Mouse (Mus musculus) kidney, postnatal 0 days (tissue): ENCODE data around the gene Col16a1. TPM values are rescaled to one million over a fixed set of nuclear protein-coding genes. Genes with fewer than 3 reads are reported as not detected.
A peak's percentile ranks its signal among the peaks of the same experiment; 100 is the strongest.

Source experiments
- ATAC-seq: fragments of 200-750 bp; cut with Nextera tagmentation; replicated peaks from 2 replicates; pipeline ENCODE4 v1.8.0; 2017; ENCODE audit warnings: low read depth, moderate number of reproducible peaks, moderate TSS enrichment, moderate library complexity; ENCODE audit not compliant: low FRiP score
- DNase-seq: peaks from one replicate; pipeline ENCODE4 v3.0.0-alpha.2; 2016; ENCODE audit warnings: low spot score
- H3K27ac ChIP-seq: fragments of 300-500 bp; sonication (generic); 2 replicates; pipeline ENCODE4 v1.5.1; 2014; ENCODE audit warnings: mild to moderate bottlenecking
- H3K27me3 ChIP-seq: fragments of 300-500 bp; sonication (generic); 2 replicates; pipeline ENCODE4 v1.6.1; 2014; ENCODE audit warnings: low read length, mixed read lengths; ENCODE audit not compliant: insufficient read depth
- H3K36me3 ChIP-seq: fragments of 300-500 bp; sonication (generic); 2 replicates; pipeline ENCODE4 v1.6.1; 2014; ENCODE audit warnings: low read length, mixed read lengths; ENCODE audit not compliant: insufficient read depth
- H3K4me1 ChIP-seq: fragments of 300-500 bp; sonication (generic); replicated peaks from 2 replicates; pipeline ENCODE4 v1.6.1; 2014; ENCODE audit warnings: antibody characterized with exemption, low read length, mixed read lengths; ENCODE audit not compliant: insufficient read depth
- H3K4me2 ChIP-seq: fragments of 300-500 bp; sonication (generic); 2 replicates; pipeline ENCODE4 v1.6.1; 2014; ENCODE audit warnings: mild to moderate bottlenecking, low read length, moderate library complexity, mixed read lengths
- H3K4me3 ChIP-seq: fragments of 300-500 bp; sonication (generic); replicated peaks from 2 replicates; pipeline ENCODE4 v1.5.1; 2014; ENCODE audit warnings: low read depth, low read length
- H3K9ac ChIP-seq: fragments of 300-500 bp; sonication (generic); 2 replicates; pipeline ENCODE4 v1.6.1; 2014; ENCODE audit warnings: low read depth, low read length
- H3K9me3 ChIP-seq: fragments of 300-500 bp; sonication (generic); replicated peaks from 2 replicates; pipeline ENCODE4 v1.6.1; 2016; ENCODE audit warnings: low read length, inconsistent platforms, mixed read lengths
- CTCF ChIP-seq: IDR thresholded peaks from 2 replicates; pipeline ENCODE4 v1.5.1; 2016; ENCODE audit warnings: antibody characterized with exemption, low read depth, mild to moderate bottlenecking, moderate library complexity
- WGBS: fragments of 180-500 bp; shearing (Covaris S2); extraction: QIAGEN DNeasy Blood & Tissue Kit; methylation state at CpG from one replicate; pipeline ENCODE4 v1.1.7; 2014; 5-methylcytosine and 5-hydroxymethylcytosine counted together
- polyA plus RNA-seq: library from polyadenylated mRNA; unstranded; fragments of >200 nt; fragmentation: Nextera tagmentation; extraction: Ambion mirVana; gene quantifications from 2 replicates; pipeline ENCODE4 v1.2.1, GENCODE M21; 2015

Gene Col16a1
- polyA plus RNA-seq, 1 experiment from 2014 or later: 38.6 TPM

- WGBS: 66% methylated on average over 8 of the region's 8 CpGs
- no peak for DNase-seq
- H3K27me3 ChIP-seq: no peaks in the 10 kb centered on the region
- no peaks in the 10 kb centered on the region; the same call in 1 of the 2 replicates for H3K4me1 ChIP-seq
- H3K9me3 ChIP-seq: no peaks in the 10 kb centered on the region
- H3K27ac ChIP-seq: no peak overlapping the region
- no peak for ATAC-seq
- no peak overlapping the region for H3K4me2 ChIP-seq
- no peak overlapping the region for H3K9ac ChIP-seq
- peaks cover 5% of the 10 kb centered on the region; the same call in 1 of the 2 replicates for H3K36me3 ChIP-seq
- no peak for TF ChIP-seq CTCF
- no peak overlapping the region for H3K4me3 ChIP-seq
These were observed 29.2 kb downstream of the Col16a1 start for GRCm38 (mm10) chr4:130076856-130077255.

GRCm38 (mm10) chr4:130078816-130079485 is 31.3 kb downstream of the Col16a1 start:
- no peak for DNase-seq
- no peak overlapping the region for H3K27ac ChIP-seq
- no peak overlapping the region for H3K4me3 ChIP-seq
- TF ChIP-seq CTCF: no peak
- H3K9me3 ChIP-seq: no peaks in the 10 kb centered on the region
- H3K4me1 ChIP-seq: no peaks in the 10 kb centered on the region; the same call in 1 of the 2 replicates
- no peak for ATAC-seq
- H3K9ac ChIP-seq: peak overlapping the region; percentile 23; the same call in 1 of the 2 replicates
- WGBS: 54% methylated on average over 17 of the region's 17 CpGs
- H3K4me2 ChIP-seq: no peak overlapping the region
- peaks cover 5% of the 10 kb centered on the region; the same call in 1 of the 2 replicates for H3K36me3 ChIP-seq
- no peaks in the 10 kb centered on the region for H3K27me3 ChIP-seq

- Histone ChIP-seq H3K36me3 (peaks cover 5% of the 10 kb centered on the region; the same call in 1 of the 2 replicates), H3K27ac (no peak overlapping the region), H3K9me3 (no peaks in the 10 kb centered on the region), H3K27me3 (no peaks in the 10 kb centered on the region), H3K9ac (no peak overlapping the region), H3K4me2 (no peak overlapping the region), H3K4me3 (no peak overlapping the region), H3K4me1 (no peaks in the 10 kb centered on the region; the same call in 1 of the 2 replicates)
- no peak for DNase-seq
- WGBS: 83% methylated on average over 3 of the region's 3 CpGs
- no peak for TF ChIP-seq CTCF
- ATAC-seq: no peak
These were observed 31.9 kb downstream of the Col16a1 start for GRCm38 (mm10) chr4:130079521-130079920.

- H3K36me3 ChIP-seq: peaks cover 5% of the 10 kb centered on the region; the same call in 1 of the 2 replicates
- no peak overlapping the region for H3K9ac ChIP-seq
- H3K27me3 ChIP-seq: no peaks in the 10 kb centered on the region
- no peaks in the 10 kb centered on the region for H3K4me1 ChIP-seq
- DNase-seq (no peak), ATAC-seq (no peak)
- no peak overlapping the region for H3K4me2 ChIP-seq
- H3K27ac ChIP-seq: no peak overlapping the region
- 61% methylated on average over 19 of the region's 19 CpGs for WGBS
- H3K9me3 ChIP-seq: no peaks in the 10 kb centered on the region
- no peak for TF ChIP-seq CTCF
- no peak overlapping the region for H3K4me3 ChIP-seq
These were observed 33.9 kb downstream of the Col16a1 start for GRCm38 (mm10) chr4:130081345-130082190.

GRCm38 (mm10) chr4:130082211-130082610 is 34.6 kb downstream of the Col16a1 start:
- WGBS: 43% methylated on average over 9 of the region's 9 CpGs
- no peaks in the 10 kb centered on the region for H3K4me1 ChIP-seq
- H3K27ac ChIP-seq: no peak overlapping the region
- no peak overlapping the region for H3K4me2 ChIP-seq
- no peak overlapping the region for H3K9ac ChIP-seq
- H3K4me3 ChIP-seq: no peak overlapping the region
- no peak for DNase-seq
- peaks cover 5% of the 10 kb centered on the region; the same call in 1 of the 2 replicates for H3K36me3 ChIP-seq
- no peaks in the 10 kb centered on the region for H3K9me3 ChIP-seq
- no peak for ATAC-seq
- TF ChIP-seq CTCF: no peak
- H3K27me3 ChIP-seq: no peaks in the 10 kb centered on the region

GRCm38 (mm10) chr4:130084331-130084945 is 36.8 kb downstream of the Col16a1 start:
- no peak overlapping the region for H3K9ac ChIP-seq
- no peaks in the 10 kb centered on the region for H3K27me3 ChIP-seq
- H3K27ac ChIP-seq: no peak overlapping the region
- WGBS: 33% methylated on average over 7 of the region's 7 CpGs
- H3K36me3 ChIP-seq: peaks cover 5% of the 10 kb centered on the region; the same call in 1 of the 2 replicates
- H3K9me3 ChIP-seq: no peaks in the 10 kb centered on the region
- H3K4me3 ChIP-seq: no peak overlapping the region
- peak; percentile 19 for DNase-seq
- H3K4me2 ChIP-seq: no peak overlapping the region
- no peak for TF ChIP-seq CTCF
- ATAC-seq: no peak
- H3K4me1 ChIP-seq: no peaks in the 10 kb centered on the region
